Mouse (Mus musculus) midbrain, postnatal 0 days (tissue): ENCODE results near the gene Hemk1. TPM values are rescaled to one million over a fixed set of nuclear protein-coding genes. Genes with fewer than 3 reads are reported as not detected.

Experiments
- ATAC-seq: fragments of 200-750 bp; cut with Nextera tagmentation; 2 replicates; pipeline ENCODE4 v1.8.0; 2017; ENCODE audit warnings: moderate number of reproducible peaks, mild to moderate bottlenecking, moderate TSS enrichment, moderate library complexity; ENCODE audit not compliant: low FRiP score
- DNase-seq: peaks from one replicate; pipeline ENCODE4 v3.0.0-alpha.2; 2015; ENCODE audit warnings: low spot score
- H3K27ac ChIP-seq: fragments of 300-500 bp; sonication (generic); 2 replicates; pipeline ENCODE4 v1.5.1; 2014; ENCODE audit warnings: low read depth, mild to moderate bottlenecking, low read length, mixed read lengths
- H3K27me3 ChIP-seq: fragments of 300-500 bp; sonication (generic); 2 replicates; pipeline ENCODE4 v1.6.1; 2014; ENCODE audit warnings: low read length, control low read depth, mixed read lengths; ENCODE audit not compliant: insufficient read depth
- H3K36me3 ChIP-seq: fragments of 300-500 bp; sonication (generic); 2 replicates; pipeline ENCODE4 v1.6.1; 2014; ENCODE audit warnings: low read length, control low read depth, mixed read lengths; ENCODE audit not compliant: insufficient read depth
- H3K4me1 ChIP-seq: fragments of 300-500 bp; sonication (generic); 2 replicates; pipeline ENCODE4 v1.6.1; 2014; ENCODE audit warnings: mild to moderate bottlenecking, control low read depth, antibody characterized with exemption, low read length, mixed read lengths; ENCODE audit not compliant: insufficient read depth
- H3K4me2 ChIP-seq: fragments of 300-500 bp; sonication (generic); 2 replicates; pipeline ENCODE4 v1.6.1; 2014; ENCODE audit warnings: low read depth, mild to moderate bottlenecking, low read length, mixed read lengths; ENCODE audit not compliant: poor library complexity, severe bottlenecking
- H3K4me3 ChIP-seq: fragments of 300-500 bp; sonication (generic); 2 replicates; pipeline ENCODE4 v1.5.1; 2014; ENCODE audit warnings: low read depth, mild to moderate bottlenecking, low read length, moderate library complexity
- H3K9ac ChIP-seq: fragments of 300-500 bp; sonication (generic); replicated peaks from 2 replicates; pipeline ENCODE4 v1.6.1; 2014; ENCODE audit warnings: mild to moderate bottlenecking, low read length, moderate library complexity, mixed read lengths; ENCODE audit not compliant: poor library complexity, severe bottlenecking
- H3K9me3 ChIP-seq: fragments of 300-500 bp; sonication (generic); 2 replicates; pipeline ENCODE4 v1.6.1; 2016; ENCODE audit warnings: low read length, control low read depth
- CTCF ChIP-seq: IDR thresholded peaks from 2 replicates; pipeline ENCODE4 v1.5.1; 2016; ENCODE audit warnings: antibody characterized with exemption, mild to moderate bottlenecking
- WGBS: fragments of 180-500 bp; shearing (Covaris S2); extraction: QIAGEN DNeasy Blood & Tissue Kit; methylation state at CpG from one replicate; pipeline ENCODE4 v1.1.7; 2014; 5-methylcytosine and 5-hydroxymethylcytosine counted together
- polyA plus RNA-seq: library from polyadenylated mRNA; unstranded; fragments of >200 nt; fragmentation: Nextera tagmentation; extraction: Ambion mirVana; gene quantifications from 2 replicates; pipeline ENCODE4 v1.2.1, GENCODE M21; 2015
- total RNA-seq: library from RNA; depleted of rRNA; stranded (reverse); fragments of >200 nt; gene quantifications from 2 replicates; pipeline ENCODE4 v1.2.3, GENCODE M21; 2014; rRNA removed

Hemk1 gene
- total RNA-seq = 15.8 and 21.3 TPM in 2 replicates
- 15.9 and 19.4 TPM in 2 replicates for polyA plus RNA-seq

DNA sequence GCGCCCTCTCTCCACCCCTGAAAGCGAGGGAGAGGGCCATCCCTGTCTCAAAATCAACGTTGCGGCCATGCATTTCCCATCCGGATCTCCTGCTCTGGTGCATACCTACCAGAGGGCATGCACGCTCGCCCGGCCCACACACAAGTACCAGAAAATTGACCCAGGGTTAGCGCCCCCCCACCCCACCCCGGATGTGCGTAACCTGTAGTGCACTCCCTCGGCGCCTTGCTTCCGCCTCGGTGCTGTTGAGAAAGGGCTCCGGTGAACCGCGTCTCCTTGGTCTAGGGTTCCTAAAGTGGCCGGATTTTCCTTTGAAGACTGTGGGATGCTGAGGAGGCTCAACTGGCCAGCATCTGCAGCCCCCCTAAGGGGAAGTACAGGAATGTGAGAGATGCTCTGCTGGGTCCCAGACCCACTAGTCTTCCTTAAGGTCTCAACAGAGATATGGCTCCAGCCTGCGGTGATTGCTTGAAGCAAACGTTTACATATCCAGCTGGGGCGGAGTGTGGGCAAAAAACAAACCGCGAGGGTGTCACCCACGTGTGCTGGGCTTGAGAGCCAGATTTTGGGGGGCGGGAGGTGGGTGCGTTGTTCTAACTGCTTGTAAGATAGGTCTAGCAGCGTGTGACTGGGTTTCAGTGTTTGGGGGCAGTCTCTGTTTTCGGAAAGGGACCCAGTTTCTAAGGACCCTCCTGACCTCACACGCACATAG is at the start of gene Hemk1:
Gene Hemk1 (minus strand): TSS at position 179 of the 712 bp plus-strand sequence.
- no peaks in the 10 kb centered on the region for H3K9me3 ChIP-seq
- no peaks in the 10 kb centered on the region for H3K27me3 ChIP-seq
- H3K9ac ChIP-seq = peak within 1 kb of the TSS; percentile 61
- H3K27ac ChIP-seq = peak within 1 kb of the TSS; percentile 57
- H3K4me3 ChIP-seq = peak within 1 kb of the TSS; percentile 48
- DNase-seq (peak; percentile 93), ATAC-seq (peak; percentile 81)
- peak within 1 kb of the TSS; percentile 84 for H3K4me2 ChIP-seq
- peaks cover 6% of the 10 kb centered on the region; the same call in 1 of the 2 replicates for H3K36me3 ChIP-seq
- TF ChIP-seq CTCF = no peak
- H3K4me1 ChIP-seq = peaks cover 16% of the 10 kb centered on the region; the same call in 1 of the 2 replicates
- WGBS = 3% methylated on average over 29 of the region's 30 CpGs

DNA sequence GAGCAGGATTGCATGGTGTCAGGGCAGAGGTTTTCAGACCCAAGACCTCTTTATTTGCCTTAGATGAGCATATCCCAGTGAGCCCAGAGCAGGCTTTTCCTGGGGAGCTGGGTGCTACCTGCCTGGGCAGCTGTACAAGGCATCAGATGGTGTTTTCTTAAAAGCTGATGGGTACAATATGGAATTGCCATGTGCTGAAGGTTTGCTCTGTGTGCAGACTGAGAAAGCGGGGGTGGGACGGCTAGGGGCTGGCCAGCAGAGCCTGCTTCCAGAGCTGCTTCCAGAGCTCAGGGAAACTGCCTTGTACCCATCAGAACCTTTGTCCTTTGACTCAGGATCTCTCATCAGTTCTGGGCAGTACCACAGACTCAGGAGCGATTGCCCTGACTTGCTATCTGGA is 49.6 kb upstream of the Hemk1 start:
- WGBS = 96% methylated on average over 3 of the region's 3 CpGs
- Histone ChIP-seq H3K4me2 (no peak overlapping the region), H3K36me3 (no peaks in the 10 kb centered on the region), H3K27me3 (peaks cover 2% of the 10 kb centered on the region; the same call in 1 of the 2 replicates), H3K9ac (no peak overlapping the region), H3K9me3 (no peaks in the 10 kb centered on the region), H3K27ac (no peak overlapping the region), H3K4me1 (no peaks in the 10 kb centered on the region), H3K4me3 (no peak overlapping the region)
- TF ChIP-seq CTCF = no peak
- DNase-seq = no peak
- no peak for ATAC-seq

DNA sequence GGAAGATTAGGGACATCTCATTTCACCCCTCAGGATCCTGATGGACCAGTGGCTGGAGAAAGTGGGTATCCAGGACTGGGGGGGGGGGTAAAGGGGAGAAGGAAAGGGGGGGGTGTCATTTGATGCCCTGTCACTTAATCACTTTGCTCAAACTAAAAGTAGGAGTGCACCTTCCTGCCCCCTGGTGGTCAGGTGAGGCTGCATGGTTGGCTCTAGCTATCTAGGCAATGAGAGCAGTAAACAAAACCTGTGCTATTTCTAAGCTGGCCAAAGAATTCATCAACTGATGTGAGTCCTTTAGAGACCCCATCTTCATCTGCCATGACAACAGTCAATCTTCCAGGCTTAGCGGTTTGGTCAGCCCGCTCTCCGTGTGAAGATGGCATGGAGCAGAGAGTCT is 48.6 kb upstream of the Hemk1 start:
- ATAC-seq (no peak), DNase-seq (no peak)
- Histone ChIP-seq H3K36me3 (no peaks in the 10 kb centered on the region), H3K27ac (no peak overlapping the region), H3K4me2 (no peak overlapping the region), H3K27me3 (peaks cover 7% of the 10 kb centered on the region; the same call in 1 of the 2 replicates), H3K9ac (no peak overlapping the region), H3K9me3 (no peaks in the 10 kb centered on the region), H3K4me1 (peaks cover 1% of the 10 kb centered on the region; the same call in 1 of the 2 replicates), H3K4me3 (no peak overlapping the region)
- whole genome bisulfite sequencing = 71% methylated on average over 3 of the region's 3 CpGs
- TF ChIP-seq CTCF = peak; percentile 60

DNA sequence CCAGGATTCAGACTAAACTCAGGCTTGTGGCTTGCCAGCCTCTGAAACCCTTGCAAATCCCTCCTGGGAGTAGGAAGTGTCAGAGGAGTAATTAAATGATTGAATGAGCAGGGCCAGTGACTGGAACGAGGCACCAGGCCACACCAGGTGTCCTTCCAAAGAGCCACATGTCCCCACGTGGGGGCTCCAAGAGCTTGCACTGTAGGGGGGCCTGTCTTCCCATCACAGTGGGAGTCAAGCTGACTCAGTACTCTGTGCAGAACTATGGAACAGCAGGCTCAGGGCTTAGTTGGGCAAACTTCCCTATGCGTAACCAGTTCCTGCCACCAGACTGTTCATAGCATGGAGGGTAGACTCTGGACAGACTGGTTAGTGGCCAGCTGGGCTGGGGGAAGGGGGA is 46.2 kb upstream of the Hemk1 start:
- no peaks in the 10 kb centered on the region for H3K9me3 ChIP-seq
- no peak for ATAC-seq
- DNase-seq = no peak

DNA sequence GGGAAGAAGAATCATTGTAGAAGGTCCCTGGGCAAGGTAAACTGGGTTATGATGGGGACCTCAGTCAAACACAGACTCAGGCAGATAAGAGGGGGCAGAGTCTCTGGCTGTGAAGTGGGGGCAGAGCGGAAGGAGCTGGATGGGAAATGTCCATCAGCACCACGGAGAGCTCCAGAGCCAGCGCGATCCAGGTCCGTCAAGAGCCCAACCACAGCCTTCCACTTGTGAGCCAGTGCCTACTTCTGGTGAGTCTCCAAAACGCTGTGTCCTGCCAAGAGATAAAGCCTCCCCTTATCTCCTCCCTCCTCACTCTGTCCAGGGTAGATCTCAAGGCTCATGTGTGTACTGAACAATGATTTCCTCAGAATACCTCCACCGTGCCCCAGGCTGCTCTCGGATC is 43.6 kb upstream of the Hemk1 start:
- peaks cover 12% of the 10 kb centered on the region for H3K4me1 ChIP-seq
- H3K4me3 ChIP-seq = no peak overlapping the region
- H3K9ac ChIP-seq = no peak overlapping the region
- H3K27ac ChIP-seq = no peak overlapping the region
- H3K36me3 ChIP-seq = no peaks in the 10 kb centered on the region
- no peak overlapping the region for H3K4me2 ChIP-seq
- ATAC-seq (no peak), DNase-seq (no peak)
- peaks cover 10% of the 10 kb centered on the region; the same call in 1 of the 2 replicates for H3K27me3 ChIP-seq
- 22% methylated on average over 8 of the region's 8 CpGs for WGBS
- TF ChIP-seq CTCF = no peak
- H3K9me3 ChIP-seq = no peaks in the 10 kb centered on the region

More for the DNA sequence above, 46.2 kb upstream of the Hemk1 start:
- H3K4me2 ChIP-seq = no peak overlapping the region
- no peak overlapping the region for H3K27ac ChIP-seq
- no peak overlapping the region for H3K9ac ChIP-seq
- no peaks in the 10 kb centered on the region for H3K36me3 ChIP-seq
- H3K4me1 ChIP-seq = peaks cover 4% of the 10 kb centered on the region; the same call in 1 of the 2 replicates
- WGBS = 27% methylated on average over 3 of the region's 3 CpGs
- H3K4me3 ChIP-seq = no peak overlapping the region
- TF ChIP-seq CTCF = 0 out of 2 replicates have a peak, but pooled peaks have one; percentile 1
- peaks cover 7% of the 10 kb centered on the region; the same call in 1 of the 2 replicates for H3K27me3 ChIP-seq

DNA sequence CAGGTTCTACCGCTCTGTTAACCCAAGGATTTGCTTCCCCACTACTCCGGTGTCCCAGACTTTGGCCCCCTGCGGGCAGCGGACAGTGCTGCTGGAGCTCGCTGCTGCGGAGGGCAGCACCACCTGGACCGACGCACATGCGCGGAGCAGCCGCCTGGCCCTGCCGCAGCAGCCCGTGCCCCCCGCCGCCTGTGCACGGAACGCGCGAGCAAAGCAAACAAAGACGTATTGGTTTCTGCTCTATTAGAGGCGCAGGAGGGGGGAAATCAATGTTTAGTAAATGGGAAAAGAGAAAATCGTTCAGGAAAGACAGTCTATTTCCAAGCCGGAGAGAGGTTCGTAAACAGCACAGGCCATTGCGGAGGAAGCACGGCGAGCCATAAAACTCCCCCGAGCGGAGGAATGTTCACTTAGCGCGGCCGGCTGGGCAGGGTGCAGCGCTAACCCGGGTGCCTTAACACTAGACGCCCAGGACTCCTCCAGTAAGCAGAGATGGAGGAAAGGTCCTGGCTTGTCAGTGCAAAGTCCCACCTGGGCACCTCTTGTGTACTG is 39.9 kb upstream of the Hemk1 start:
- Histone ChIP-seq H3K4me3 (peak overlapping the region; percentile 30), H3K36me3 (no peaks in the 10 kb centered on the region), H3K4me2 (peak overlapping the region; percentile 57), H3K27me3 (peaks cover 10% of the 10 kb centered on the region; the same call in 1 of the 2 replicates), H3K4me1 (peaks cover 12% of the 10 kb centered on the region), H3K9me3 (no peaks in the 10 kb centered on the region), H3K9ac (peak overlapping the region; percentile 50), H3K27ac (peak overlapping the region; percentile 65; the same call in 1 of the 2 replicates)
- under 1% methylated on average over 35 of the region's 35 CpGs for WGBS
- ATAC-seq (no peak), DNase-seq (peak; percentile 57)
- TF ChIP-seq CTCF = 0 out of 2 replicates have a peak, but pooled peaks have one; percentile 24
